Mouse (Mus musculus): Measurements from ENCODE around the gene Tbx2. TPM values are rescaled to one million over a fixed set of nuclear protein-coding genes. Genes with fewer than 3 reads are reported as not detected.

The Tbx2 gene
- polyA plus RNA-seq, 1 experiment: 1.0 TPM

DNA sequence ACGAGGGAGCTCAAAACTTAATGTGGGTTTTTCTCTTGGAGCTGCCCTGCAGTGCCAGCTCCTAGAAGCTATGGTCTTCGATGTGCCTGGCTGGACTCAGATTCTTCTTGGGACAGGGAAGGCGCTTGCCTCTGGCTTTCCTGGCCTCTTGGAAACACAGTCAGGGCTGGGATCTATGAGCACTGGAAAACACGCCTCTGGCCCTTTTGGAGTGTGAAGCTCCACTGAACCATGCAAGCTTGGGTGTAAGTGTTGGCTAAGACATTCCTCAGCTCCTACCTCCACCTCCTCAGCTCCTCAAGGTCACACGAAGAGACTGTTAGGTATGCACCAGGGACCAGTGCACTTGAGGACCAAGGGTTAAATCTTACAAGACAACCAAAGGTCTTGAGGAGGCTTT, 12.6 kb downstream of the Tbx2 start:
- Histone ChIP-seq H3K4me2 (ENCODE audit: low read depth) (peak overlapping the region; percentile 99), H3K36me3 (ENCODE audit: control insufficient read depth, insufficient read depth) (no peaks in the 10 kb centered on the region), H3K79me2 (ENCODE audit: control insufficient read depth, insufficient read depth) (no peaks in the 10 kb centered on the region), H3K4me3 (peak overlapping the region; percentile 44), H3K27me3 (ENCODE audit: control insufficient read depth, insufficient read depth, insufficient read length) (no peaks in the 10 kb centered on the region), H3ac (ENCODE audit: control insufficient read depth, insufficient read length) (no peak overlapping the region)
- TF ChIP-seq MAX (IDR thresholded peaks at IDR 0.05; ENCODE audit: low read depth) (no peak), REST (IDR thresholded peaks at IDR 0.05; ENCODE audit: insufficient read depth, insufficient read length) (no peak), TCF3 (IDR thresholded peaks at IDR 0.05; ENCODE audit: insufficient read length, low read depth) (no peak), SRF (IDR thresholded peaks at IDR 0.05; ENCODE audit: control insufficient read depth, insufficient read length, low read depth) (no peak), MYOD1 (IDR thresholded peaks at IDR 0.05; ENCODE audit: control insufficient read depth in 1 of 3, insufficient read length in 2 of 3, low read depth in 2 of 3) (no peak), MYOG (IDR thresholded peaks at IDR 0.05; ENCODE audit: control insufficient read depth in 1 of 3, insufficient read depth in 1 of 3, insufficient read length in 2 of 3, low read depth in 2 of 3) (no peak), USF1 (IDR thresholded peaks at IDR 0.05; ENCODE audit: low read depth) (no peak), E2F4 (IDR thresholded peaks at IDR 0.05; ENCODE audit: insufficient read depth) (no peak), TCF12 (IDR thresholded peaks at IDR 0.05; ENCODE audit: insufficient read depth, poor library complexity, severe bottlenecking) (no peak), POLR2A (IDR thresholded peaks at IDR 0.05; ENCODE audit: insufficient read length, low read depth) (no peak), CEBPB (IDR thresholded peaks at IDR 0.05; ENCODE audit: insufficient read depth, poor library complexity, severe bottlenecking) (no peak), POLR2AphosphoS2 (IDR thresholded peaks at IDR 0.05; ENCODE audit: insufficient read length, low read depth) (no peak)

GRCm38 (mm10) chr11:85845921-85846320, 13.6 kb downstream of the Tbx2 start:
- Histone ChIP-seq H3ac (ENCODE audit: control insufficient read depth, insufficient read length) (no peak overlapping the region), H3K4me2 (ENCODE audit: low read depth) (no peak overlapping the region), H3K27me3 (ENCODE audit: control insufficient read depth, insufficient read depth, insufficient read length) (no peaks in the 10 kb centered on the region), H3K4me3 (no peak overlapping the region), H3K36me3 (ENCODE audit: control insufficient read depth, insufficient read depth) (no peaks in the 10 kb centered on the region), H3K79me2 (ENCODE audit: control insufficient read depth, insufficient read depth) (no peaks in the 10 kb centered on the region)
- TF ChIP-seq CEBPB (IDR thresholded peaks at IDR 0.05; ENCODE audit: insufficient read depth, poor library complexity, severe bottlenecking) (no peak), POLR2A (IDR thresholded peaks at IDR 0.05; ENCODE audit: insufficient read length, low read depth) (no peak), E2F4 (IDR thresholded peaks at IDR 0.05; ENCODE audit: insufficient read depth) (no peak), TCF12 (IDR thresholded peaks at IDR 0.05; ENCODE audit: insufficient read depth, poor library complexity, severe bottlenecking) (no peak), MYOG (IDR thresholded peaks at IDR 0.05; ENCODE audit: control insufficient read depth in 1 of 3, insufficient read depth in 1 of 3, insufficient read length in 2 of 3, low read depth in 2 of 3) (peak in 1 of 3 experiments; percentile 32), REST (IDR thresholded peaks at IDR 0.05; ENCODE audit: insufficient read depth, insufficient read length) (no peak), POLR2AphosphoS2 (IDR thresholded peaks at IDR 0.05; ENCODE audit: insufficient read length, low read depth) (no peak), MYOD1 (IDR thresholded peaks at IDR 0.05; ENCODE audit: control insufficient read depth in 1 of 3, insufficient read length in 2 of 3, low read depth in 2 of 3) (peak in 1 of 3 experiments; percentile 24)

- no peak overlapping the region for H3ac ChIP-seq (ENCODE audit: control insufficient read depth, insufficient read length)
- H3K27me3 ChIP-seq (ENCODE audit: control insufficient read depth, insufficient read depth, insufficient read length): no peaks in the 10 kb centered on the region
- H3K36me3 ChIP-seq (ENCODE audit: control insufficient read depth, insufficient read depth): no peaks in the 10 kb centered on the region
- H3K4me2 ChIP-seq (ENCODE audit: low read depth): no peak overlapping the region
- no peaks in the 10 kb centered on the region for H3K79me2 ChIP-seq (ENCODE audit: control insufficient read depth, insufficient read depth)
- H3K4me3 ChIP-seq: no peak overlapping the region
- TF ChIP-seq POLR2AphosphoS2 (IDR thresholded peaks at IDR 0.05; ENCODE audit: insufficient read length, low read depth): no peak
- no peak for TF ChIP-seq REST (IDR thresholded peaks at IDR 0.05; ENCODE audit: insufficient read depth, insufficient read length)
- TF ChIP-seq MYOG (IDR thresholded peaks at IDR 0.05; ENCODE audit: control insufficient read depth in 1 of 3, insufficient read depth in 1 of 3, insufficient read length in 2 of 3, low read depth in 2 of 3): no peak
- TF ChIP-seq MAX (IDR thresholded peaks at IDR 0.05; ENCODE audit: low read depth): no peak
- TF ChIP-seq MYOD1 (IDR thresholded peaks at IDR 0.05; ENCODE audit: control insufficient read depth in 1 of 3, insufficient read length in 2 of 3, low read depth in 2 of 3): no peak
- TF ChIP-seq SRF (IDR thresholded peaks at IDR 0.05; ENCODE audit: control insufficient read depth, insufficient read length, low read depth): no peak
- TF ChIP-seq E2F4 (IDR thresholded peaks at IDR 0.05; ENCODE audit: insufficient read depth): no peak
- no peak for TF ChIP-seq USF1 (IDR thresholded peaks at IDR 0.05; ENCODE audit: low read depth)
- TF ChIP-seq CEBPB (IDR thresholded peaks at IDR 0.05; ENCODE audit: insufficient read depth, poor library complexity, severe bottlenecking): no peak
- TF ChIP-seq POLR2A (IDR thresholded peaks at IDR 0.05; ENCODE audit: insufficient read length, low read depth): no peak
Observed at GRCm38 (mm10) chr11:85846509-85846908, 14.2 kb downstream of the Tbx2 start.

- H3K4me3 ChIP-seq: no peak overlapping the region
- no peaks in the 10 kb centered on the region for H3K79me2 ChIP-seq (ENCODE audit: control insufficient read depth, insufficient read depth)
- no peaks in the 10 kb centered on the region for H3K36me3 ChIP-seq (ENCODE audit: control insufficient read depth, insufficient read depth)
- no peaks in the 10 kb centered on the region for H3K27me3 ChIP-seq (ENCODE audit: control insufficient read depth, insufficient read depth, insufficient read length)
- no peak overlapping the region for H3ac ChIP-seq (ENCODE audit: control insufficient read depth, insufficient read length)
- TF ChIP-seq TCF3 (IDR thresholded peaks at IDR 0.05; ENCODE audit: insufficient read length, low read depth) (no peak), CEBPB (IDR thresholded peaks at IDR 0.05; ENCODE audit: insufficient read depth, poor library complexity, severe bottlenecking) (no peak), MYOG (IDR thresholded peaks at IDR 0.05; ENCODE audit: control insufficient read depth in 1 of 3, insufficient read depth in 1 of 3, insufficient read length in 2 of 3, low read depth in 2 of 3) (no peak), USF1 (IDR thresholded peaks at IDR 0.05; ENCODE audit: low read depth) (no peak), MYOD1 (IDR thresholded peaks at IDR 0.05; ENCODE audit: control insufficient read depth in 1 of 3, insufficient read length in 2 of 3, low read depth in 2 of 3) (no peak), POLR2A (IDR thresholded peaks at IDR 0.05; ENCODE audit: insufficient read length, low read depth) (no peak), REST (IDR thresholded peaks at IDR 0.05; ENCODE audit: insufficient read depth, insufficient read length) (no peak)
- H3K4me2 ChIP-seq (ENCODE audit: low read depth): peak overlapping the region; percentile 78
Observed at GRCm38 (mm10) chr11:85849037-85849436, 16.7 kb downstream of the Tbx2 start.

- Histone ChIP-seq H3K36me3 (ENCODE audit: control insufficient read depth, insufficient read depth) (no peaks in the 10 kb centered on the region), H3K4me2 (ENCODE audit: low read depth) (peak within 1 kb of the TSS; percentile 78), H3K4me3 (no peak within 1 kb of the TSS), H3K27me3 (ENCODE audit: control insufficient read depth, insufficient read depth, insufficient read length) (no peaks in the 10 kb centered on the region), H3ac (ENCODE audit: control insufficient read depth, insufficient read length) (no peak within 1 kb of the TSS), H3K79me2 (ENCODE audit: control insufficient read depth, insufficient read depth) (no peaks in the 10 kb centered on the region)
- no peak for TF ChIP-seq REST (IDR thresholded peaks at IDR 0.05; ENCODE audit: insufficient read depth, insufficient read length)
- TF ChIP-seq SRF (IDR thresholded peaks at IDR 0.05; ENCODE audit: control insufficient read depth, insufficient read length, low read depth): no peak
- no peak for TF ChIP-seq CEBPB (IDR thresholded peaks at IDR 0.05; ENCODE audit: insufficient read depth, poor library complexity, severe bottlenecking)
- no peak for TF ChIP-seq TCF12 (IDR thresholded peaks at IDR 0.05; ENCODE audit: insufficient read depth, poor library complexity, severe bottlenecking)
- no peak for TF ChIP-seq POLR2A (IDR thresholded peaks at IDR 0.05; ENCODE audit: insufficient read length, low read depth)
- no peak for TF ChIP-seq MYOD1 (IDR thresholded peaks at IDR 0.05; ENCODE audit: control insufficient read depth in 1 of 3, insufficient read length in 2 of 3, low read depth in 2 of 3)
- no peak for TF ChIP-seq POLR2AphosphoS2 (IDR thresholded peaks at IDR 0.05; ENCODE audit: insufficient read length, low read depth)
- no peak for TF ChIP-seq USF1 (IDR thresholded peaks at IDR 0.05; ENCODE audit: low read depth)
- TF ChIP-seq MAX (IDR thresholded peaks at IDR 0.05; ENCODE audit: low read depth): no peak
- no peak for TF ChIP-seq TCF3 (IDR thresholded peaks at IDR 0.05; ENCODE audit: insufficient read length, low read depth)
- TF ChIP-seq E2F4 (IDR thresholded peaks at IDR 0.05; ENCODE audit: insufficient read depth): no peak
- TF ChIP-seq MYOG (IDR thresholded peaks at IDR 0.05; ENCODE audit: control insufficient read depth in 1 of 3, insufficient read depth in 1 of 3, insufficient read length in 2 of 3, low read depth in 2 of 3): no peak
Observed at GRCm38 (mm10) chr11:85850233-85850632, 17.9 kb downstream of the Tbx2 start, which contains the start of gene Gm11444. TSS of gene Gm11444 (minus strand) at chr11:85850333.

Data from myocyte (in vitro differentiated cells).